Mouse (Mus musculus): ENCODE measurements around the gene Gm3055. TPM values are rescaled to one million over a fixed set of nuclear protein-coding genes. Genes with fewer than 3 reads are reported as not detected.

Gene Gm3055
- 1 to 10 TPM; 1.2 to 1.7 TPM for total RNA-seq (2023)

GRCm38 (mm10) chr10:81770506-81771403 lies at the start of gene Gm3055:
TSS of gene Gm3055 (minus strand) at chr10:81771161.

GRCm38 (mm10) chr10:81811899-81812298 lies 40.9 kb upstream of the Gm3055 start, which contains the start of gene Gm4767:
TSS of gene Gm4767 (plus strand) at chr10:81812186.

GRCm38 (mm10) chr10:81704531-81705301 lies 66.2 kb downstream of the Gm3055 start, which contains the start of gene Zfp433:
TSS of gene Zfp433 (plus strand) at chr10:81704825.

Other genes with a start within 250 kb of the Gm3055 start
- 10 to 100 TPM; 20.9 to 21.4 TPM for gene Gna15, start 246.9 kb downstream of the Gm3055 start, total RNA-seq (2023)
- gene Gna11, start 226.0 kb downstream of the Gm3055 start, total RNA-seq (2023): 10 to 100 TPM; 12.5 to 13.8 TPM
- gene Aes, start 211.7 kb downstream of the Gm3055 start, total RNA-seq (2023): 100 to 1,000 TPM; 239 to 246 TPM
- gene Tle2, start 196.6 kb downstream of the Gm3055 start, total RNA-seq (2023): 1 to 10 TPM; 3.4 to 4.2 TPM
- gene Tle6, start 170.1 kb downstream of the Gm3055 start, total RNA-seq (2023): 1 to 10 TPM; 1.2 to 3.4 TPM
- 1 to 10 TPM in 1 of 2 experiments, under 1 TPM in 1; 0.85 to 1.0 TPM for gene BC025920, start 164.9 kb downstream of the Gm3055 start, total RNA-seq (2023)
- 10 to 100 TPM; 13.4 to 14.7 TPM for gene Sirt6, start 143.4 kb downstream of the Gm3055 start, total RNA-seq (2023)
- 1 to 10 TPM; 2.9 to 4.5 TPM for gene Ankrd24, start 142.6 kb downstream of the Gm3055 start, total RNA-seq (2023)
- 1 to 10 TPM; 1.1 TPM for gene Gm10778, start 122.1 kb downstream of the Gm3055 start, total RNA-seq (2023)
- 1 to 10 TPM; 2.3 to 4.6 TPM for gene Zfp433, start 66.3 kb downstream of the Gm3055 start, total RNA-seq (2023)
- 1 to 10 TPM in 1 of 2 experiments, under 1 TPM in 1; 0.73 to 1.5 TPM for gene Gm4767, start 41.0 kb upstream of the Gm3055 start, total RNA-seq (2023)
- 1 to 10 TPM; 1.7 to 2.1 TPM for gene Gm32687, start 92.8 kb upstream of the Gm3055 start, total RNA-seq (2023)
- gene Zfp781, start 159.3 kb upstream of the Gm3055 start, total RNA-seq (2023): under 1 TPM; 0.21 to 0.34 TPM